In genomic region chr19:4299126-4299525, GRCm38 (mm10) we compare ENCODE assay signal across 12 mouse cellular contexts. TPM values are rescaled to one million over a fixed set of nuclear protein-coding genes. Genes with fewer than 3 reads are reported as not detected.
DNase-seq lines count a peak whose midpoint lies in the region; ATAC-seq and TF ChIP-seq lines count a peak whose summit lies in the region.
"Had no signal": no experiment of that assay in that cellular context is flagged by ENCODE, and none has a peak within 500 bp of the region (broad histone marks: within the 10 kb centered on the region; RNA-seq: fewer than 3 reads in every experiment).

No protein-coding gene starts in this region.

- peaks cover 5% of the 10 kb centered on the region for H3K36me3 ChIP-seq in kidney, embryonic 15.5 days
- peaks cover 30 to 66% of the 10 kb centered on the region in 2 experiments for H3K36me3 ChIP-seq in CH12.LX (replicated peaks in 1 of 2; ENCODE audit: control insufficient read depth in 1 of 2, insufficient read depth in 1 of 2, low read length in 1 of 2)
- peaks cover 13% of the 10 kb centered on the region; the same call in 1 of the 2 replicates for H3K36me3 ChIP-seq in liver, postnatal 0 days (replicated peaks; ENCODE audit: insufficient read depth, low read length)

- no peaks in the 10 kb centered on the region for H3K9me3 ChIP-seq in kidney, embryonic 15.5 days (replicated peaks)
- no peaks in the 10 kb centered on the region for H3K9me3 ChIP-seq in CH12.LX (replicated peaks; ENCODE audit: low read length)
- H3K9me3 ChIP-seq in liver, postnatal 0 days (ENCODE audit: low read length): no peaks in the 10 kb centered on the region
- H3K9me3 ChIP-seq: neural tube, embryonic 12.5 days had no signal

- ATAC-seq in kidney, embryonic 15.5 days (replicated peaks; ENCODE audit: low FRiP score): no peak
- ATAC-seq in liver, postnatal 0 days: no peak
- ATAC-seq in inflammation-experienced regulatory T-cells, adult 6 months: no peak
- ATAC-seq: Patski had no signal

- no peak for TF ChIP-seq EP300 in CH12.LX (IDR thresholded peaks at IDR 0.05; ENCODE audit: low read length)
- no peak for TF ChIP-seq EP300 in liver, postnatal 0 days (IDR thresholded peaks at IDR 0.05; ENCODE audit: low read depth)

- peak overlapping the region; percentile 20; the same call in 1 of the 2 replicates for H3K27ac ChIP-seq in kidney, embryonic 15.5 days
- peak overlapping the region; percentile 97 for H3K27ac ChIP-seq in CH12.LX (ENCODE audit: insufficient read depth, low read depth)
- H3K27ac ChIP-seq in bone marrow, adult 2 months (ENCODE audit: control insufficient read depth, insufficient read depth, low read depth, low read length, poor library complexity): peak overlapping the region; percentile 87
- peak overlapping the region; percentile 88 for H3K27ac ChIP-seq in liver, postnatal 0 days (ENCODE audit: low read depth)
- H3K27ac ChIP-seq: liver, embryonic 14.5 days; neural tube, embryonic 12.5 days had no signal

- dilution Hi-C loops in CH12.LX (cut with MboI; ENCODE audit: extremely low pct_ligation_motif_present, extremely low pct_unique_long_range_greater_than_20kb, low sequenced_read_pairs): no loop called here

- H3K4me2 ChIP-seq in kidney, embryonic 15.5 days: no peak overlapping the region
- peak overlapping the region; percentile 92 for H3K4me2 ChIP-seq in CH12.LX (ENCODE audit: insufficient read depth, low read depth, poor library complexity, severe bottlenecking)
- H3K4me2 ChIP-seq in liver, postnatal 0 days (ENCODE audit: low read depth, low read length): peak overlapping the region; percentile 51
- H3K4me2 ChIP-seq: neural tube, embryonic 12.5 days had no signal

- no peak overlapping the region for H3K4me3 ChIP-seq in kidney, embryonic 15.5 days (replicated peaks)
- H3K4me3 ChIP-seq in CH12.LX (replicated peaks in 1 of 3; ENCODE audit: low read depth in 2 of 3, low read length in 2 of 3, poor library complexity in 1 of 3): peak overlapping the region; percentile 21 to 28 (median 27)
- H3K4me3 ChIP-seq in bone marrow, adult 2 months (replicated peaks; ENCODE audit: control insufficient read depth, low read depth, low read length): peak overlapping the region; percentile 32
- H3K4me3 ChIP-seq in liver, postnatal 0 days (ENCODE audit: low read depth, low read length): no peak overlapping the region
- H3K4me3 ChIP-seq: neural tube, embryonic 12.5 days had no signal

- in situ Hi-C loops in CH12.LX (cut with MboI; ENCODE audit: low pct_ligation_motif_present, low pct_unique_long_range_greater_than_20kb, low sequenced_read_pairs): no loop called here

- no peaks in the 10 kb centered on the region for H3K27me3 ChIP-seq in kidney, embryonic 15.5 days
- no peaks in the 10 kb centered on the region for H3K27me3 ChIP-seq in CH12.LX (replicated peaks)
- no peaks in the 10 kb centered on the region for H3K27me3 ChIP-seq in liver, postnatal 0 days (ENCODE audit: insufficient read depth, low read length)
- H3K27me3 ChIP-seq: neural tube, embryonic 12.5 days; Patski had no signal

- TF ChIP-seq RAD21 in CH12.LX (IDR thresholded peaks at IDR 0.05; ENCODE audit: low read depth, low read length): no peak

- no peak overlapping the region for H3K9ac ChIP-seq in kidney, embryonic 15.5 days
- 0 out of 2 replicates have a peak overlapping the region, but pooled peaks have one; percentile 18 for H3K9ac ChIP-seq in CH12.LX (ENCODE audit: insufficient read depth, low read depth)
- no peak overlapping the region for H3K9ac ChIP-seq in liver, postnatal 0 days (replicated peaks)
- H3K9ac ChIP-seq: liver, embryonic 14.5 days; neural tube, embryonic 12.5 days had no signal

- 87% methylated on average over 7 of the region's 7 CpGs for whole genome bisulfite sequencing in kidney, embryonic 15.5 days
- WGBS in bone marrow, adult 2 months: 53% methylated on average over 7 of the region's 7 CpGs
- WGBS in liver, postnatal 0 days (ENCODE audit: insufficient replicate concordance): 65% methylated on average over 7 of the region's 7 CpGs

- H3K4me1 ChIP-seq in kidney, embryonic 15.5 days: peaks cover 65% of the 10 kb centered on the region
- peaks cover 53 to 89% of the 10 kb centered on the region in 2 experiments for H3K4me1 ChIP-seq in CH12.LX (ENCODE audit: control insufficient read depth in 1 of 2, insufficient read depth in 2 of 2)
- peaks cover 31% of the 10 kb centered on the region for H3K4me1 ChIP-seq in bone marrow, adult 2 months (ENCODE audit: control insufficient read depth, insufficient read depth, low read length)
- peaks cover 70% of the 10 kb centered on the region for H3K4me1 ChIP-seq in liver, postnatal 0 days (ENCODE audit: insufficient read depth)

- no peak for TF ChIP-seq CTCF in CH12.LX (conservative IDR thresholded peaks at IDR 0.05 in 1 of 2, IDR thresholded peaks at IDR 0.05 in 1 of 2; ENCODE audit: low read depth in 2 of 2, low read length in 2 of 2)
- TF ChIP-seq CTCF in bone marrow, adult 2 months (IDR thresholded peaks at IDR 0.05; ENCODE audit: control insufficient read depth, insufficient read depth, low read length): no peak
- TF ChIP-seq CTCF in liver, postnatal 0 days (IDR thresholded peaks at IDR 0.05; ENCODE audit: low read depth): no peak

- no peak for TF ChIP-seq POLR2A in CH12.LX (IDR thresholded peaks at IDR 0.05; ENCODE audit: low read depth, low read length)
- no peak for TF ChIP-seq POLR2A in bone marrow, adult 2 months (IDR thresholded peaks at IDR 0.05; ENCODE audit: borderline replicate concordance, control insufficient read depth, low read depth, low read length)

- peaks cover 96% of the 10 kb centered on the region for H3K79me2 ChIP-seq in CH12.LX (replicated peaks; ENCODE audit: control insufficient read depth, extremely low read depth, insufficient read depth, poor library complexity, severe bottlenecking)

- DNase-seq in kidney, postnatal 36 days: no peak
- DNase-seq in CH12.LX (ENCODE audit: extremely low read depth): no peak
- no peak for DNase-seq in liver, postnatal 0 days
- DNase-seq in spleen, adult 18-20 months: no peak
- DNase-seq: cerebellum, adult 9-11 months; kidney, postnatal 14 days had no signal

TF ChIP-seq in CH12.LX, 34 proteins besides CTCF, POLR2A, EP300 and RAD21 (continues in another document):
- TF ChIP-seq NRF1 (IDR thresholded peaks at IDR 0.05; ENCODE audit: low read depth, low read length): no peak; the same call in 1 of the 2 replicates
- no peak for TF ChIP-seq CHD2 (IDR thresholded peaks at IDR 0.05; ENCODE audit: low read length)
- no peak; the same call in 1 of the 2 replicates for TF ChIP-seq POLR2AphosphoS2 (IDR thresholded peaks at IDR 0.05; ENCODE audit: low read depth, low read length)
- TF ChIP-seq MXI1 (IDR thresholded peaks at IDR 0.05; ENCODE audit: low read depth, low read length): peak; percentile 70; the same call in 1 of the 2 replicates
- TF ChIP-seq E2F4 (IDR thresholded peaks at IDR 0.05; ENCODE audit: insufficient replicate concordance, low read depth, low read length): no peak
- TF ChIP-seq ZC3H11A (IDR thresholded peaks at IDR 0.05; ENCODE audit: low read depth, low read length): no peak
- no peak for TF ChIP-seq GABPA (IDR thresholded peaks at IDR 0.05; ENCODE audit: insufficient replicate concordance, low read depth, low read length)
- peak; percentile 84 for TF ChIP-seq MYC (IDR thresholded peaks at IDR 0.05; ENCODE audit: low read depth, low read length)
- TF ChIP-seq IRF4 (IDR thresholded peaks at IDR 0.05; ENCODE audit: low read depth, low read length): no peak
- TF ChIP-seq ETS1 (conservative IDR thresholded peaks at IDR 0.05; ENCODE audit: low read depth, low read length): 0 out of 2 replicates have a peak, but pooled peaks have one; percentile 7
- no peak for TF ChIP-seq ELF1 (IDR thresholded peaks at IDR 0.05; ENCODE audit: low read depth, low read length)
- peak; percentile 55 for TF ChIP-seq MAX (IDR thresholded peaks at IDR 0.05; ENCODE audit: low read length)
- TF ChIP-seq TBP (conservative IDR thresholded peaks at IDR 0.05; ENCODE audit: low read depth, low read length): no peak
- peak; percentile 90 for TF ChIP-seq BHLHE40 (IDR thresholded peaks at IDR 0.05; ENCODE audit: low read depth, low read length)
- TF ChIP-seq ZKSCAN1 (IDR thresholded peaks at IDR 0.05; ENCODE audit: borderline replicate concordance, low read depth, low read length): no peak
- no peak for TF ChIP-seq UBTF (IDR thresholded peaks at IDR 0.05; ENCODE audit: low read depth, low read length)
- TF ChIP-seq TCF12 (IDR thresholded peaks at IDR 0.05; ENCODE audit: low read depth, low read length): peak; percentile 48; the same call in 1 of the 2 replicates

RNA-seq across cellular contexts. Expression of gene Grk2, which starts 6.9 kb away (rescaled TPM):
- polyA plus RNA-seq in kidney, embryonic 15.5 days (2015; fragmentation: Nextera tagmentation; extraction: Ambion mirVana): 15.7 and 17.9 TPM in 2 replicates
- total RNA-seq in CH12.LX (2012; rRNA removed) (196 and 203 TPM in 2 replicates), CH12.LX (2014; rRNA removed) (118 and 119 TPM in 2 replicates)
- 191 and 193 TPM in 2 replicates for polyA plus RNA-seq in CH12.LX (2012; ENCODE audit: insufficient read length, low read depth)
- 153 and 243 TPM in 2 replicates for polyA plus RNA-seq in bone marrow, adult 2 months (2011; ENCODE audit: insufficient read depth, insufficient read length, low replicate concordance, missing spikeins)
- polyA plus RNA-seq in liver, postnatal 0 days (2015; fragmentation: Nextera tagmentation; extraction: Ambion mirVana): 11.9 and 14.8 TPM in 2 replicates
- 10 to 100 TPM; 81.3 to 90.8 (median 85.9) TPM for polyA plus RNA-seq in inflammation-experienced regulatory T-cells, adult 6 months (2017; shearing (Covaris generic))

RNA-seq across cellular contexts. Expression of gene Ankrd13d, which starts 16.2 kb away (rescaled TPM):
- polyA plus RNA-seq in kidney, embryonic 15.5 days (2015; fragmentation: Nextera tagmentation; extraction: Ambion mirVana): 8.3 and 8.5 TPM in 2 replicates
- 53.6 and 55.1 TPM in 2 replicates for total RNA-seq in CH12.LX (2012; rRNA removed)
- total RNA-seq in CH12.LX (2014; rRNA removed): 3.8 and 5.6 TPM in 2 replicates
- polyA plus RNA-seq in CH12.LX (2012; ENCODE audit: insufficient read length, low read depth): 13.2 and 17.3 TPM in 2 replicates
- polyA plus RNA-seq in bone marrow, adult 2 months (2011; ENCODE audit: insufficient read depth, insufficient read length, low replicate concordance, missing spikeins): 8.4 and 53.2 TPM in 2 replicates
- polyA plus RNA-seq in liver, postnatal 0 days (2015; fragmentation: Nextera tagmentation; extraction: Ambion mirVana): 0.54 and 0.92 TPM in 2 replicates
- 1 to 10 TPM in 2 of 3 experiments, under 1 TPM in 1; 0.87 to 3.0 (median 2.3) TPM for polyA plus RNA-seq in inflammation-experienced regulatory T-cells, adult 6 months (2017; shearing (Covaris generic))

RNA-seq across cellular contexts. Expression of gene Ssh3, which starts 30.1 kb away (rescaled TPM):
- 15.1 and 15.9 TPM in 2 replicates for polyA plus RNA-seq in kidney, embryonic 15.5 days (2015; fragmentation: Nextera tagmentation; extraction: Ambion mirVana)
- total RNA-seq in CH12.LX (2012; rRNA removed): 30.0 and 33.4 TPM in 2 replicates
- 5.6 and 6.9 TPM in 2 replicates for total RNA-seq in CH12.LX (2014; rRNA removed)
- polyA plus RNA-seq in CH12.LX (2012; ENCODE audit: insufficient read length, low read depth): 12.3 and 13.2 TPM in 2 replicates
- polyA plus RNA-seq in bone marrow, adult 2 months (2011; ENCODE audit: insufficient read depth, insufficient read length, low replicate concordance, missing spikeins): 16.9 and 20.7 TPM in 2 replicates
- 3.3 and 3.4 TPM in 2 replicates for polyA plus RNA-seq in liver, postnatal 0 days (2015; fragmentation: Nextera tagmentation; extraction: Ambion mirVana)
- polyA plus RNA-seq in inflammation-experienced regulatory T-cells, adult 6 months (2017; shearing (Covaris generic)): 10 to 100 TPM in 2 of 3 experiments, 1 to 10 TPM in 1; 9.6 to 14.5 (median 13.6) TPM

Comparison
In these comparisons a context has a peak if more than half of its experiments do, and no peak if none do; other contexts are left out.
1. H3K27ac ChIP-seq: peak in every context shown above with its lines; median percentile 97 in CH12.LX; 88 in liver, postnatal 0 days; 87 in bone marrow, adult 2 months; 20 in kidney, embryonic 15.5 days.
2. H3K4me3 ChIP-seq: peak in CH12.LX (3 of 3) and bone marrow, adult 2 months (single experiment); none in kidney, embryonic 15.5 days (single experiment) and liver, postnatal 0 days (single experiment).